Mouse (Mus musculus): Measurements from ENCODE around the gene Mtx2. TPM values are rescaled to one million over a fixed set of nuclear protein-coding genes. Genes with fewer than 3 reads are reported as not detected.

Mtx2 gene
- 56.7 and 57.9 TPM in 2 replicates for polyA plus RNA-seq (2012; rRNA removed)

- no peak for TF ChIP-seq CTCF (IDR thresholded peaks at IDR 0.05; ENCODE audit: borderline replicate concordance, insufficient read depth, low read depth, low read length)
- TF ChIP-seq POLR2A (IDR thresholded peaks at IDR 0.05; ENCODE audit: borderline replicate concordance, insufficient read depth, low read length): peak; percentile 70
- peak within 1 kb of the TSS; percentile 87 for H3K27ac ChIP-seq (ENCODE audit: insufficient read depth, low read length)
- under 1% methylated on average over 74 of the region's 74 CpGs for WGBS
These were observed at the start of gene Mtx2 for GRCm38 (mm10) chr2:74825730-74826430. Gene Mtx2 (plus strand): TSS chr2:74825803.

GRCm38 (mm10) chr2:74777536-74778275, 47.9 kb upstream of the Mtx2 start:
- Histone ChIP-seq H3K4me1 (ENCODE audit: control insufficient read depth, insufficient read depth, low read length) (no peaks in the 10 kb centered on the region), H3K4me3 (replicated peaks; ENCODE audit: insufficient read depth, low read depth, low read length) (no peak overlapping the region), H3K27ac (ENCODE audit: insufficient read depth, low read length) (no peak overlapping the region), H3K27me3 (ENCODE audit: control insufficient read depth, insufficient read depth, low read length) (no peaks in the 10 kb centered on the region)
- WGBS: 47% methylated on average over 13 of the region's 13 CpGs
- TF ChIP-seq CTCF (IDR thresholded peaks at IDR 0.05; ENCODE audit: borderline replicate concordance, insufficient read depth, low read depth, low read length) (no peak), POLR2A (IDR thresholded peaks at IDR 0.05; ENCODE audit: borderline replicate concordance, insufficient read depth, low read length) (no peak)
- no peak for DNase-seq

More at GRCm38 (mm10) chr2:74825730-74826430, at the start of gene Mtx2:
- H3K4me1 ChIP-seq (ENCODE audit: control insufficient read depth, insufficient read depth, low read length): no peaks in the 10 kb centered on the region
- peak within 1 kb of the TSS; percentile 88 for H3K4me3 ChIP-seq (replicated peaks; ENCODE audit: insufficient read depth, low read depth, low read length)
- peak; percentile 84 to 85 for DNase-seq
- no peaks in the 10 kb centered on the region for H3K27me3 ChIP-seq (ENCODE audit: control insufficient read depth, insufficient read depth, low read length)

- Histone ChIP-seq H3K27ac (ENCODE audit: insufficient read depth, low read length) (no peak overlapping the region), H3K4me3 (replicated peaks; ENCODE audit: insufficient read depth, low read depth, low read length) (no peak overlapping the region), H3K4me1 (ENCODE audit: control insufficient read depth, insufficient read depth, low read length) (no peaks in the 10 kb centered on the region), H3K27me3 (ENCODE audit: control insufficient read depth, insufficient read depth, low read length) (no peaks in the 10 kb centered on the region)
- no peak for TF ChIP-seq POLR2A (IDR thresholded peaks at IDR 0.05; ENCODE audit: borderline replicate concordance, insufficient read depth, low read length)
- no peak for TF ChIP-seq CTCF (IDR thresholded peaks at IDR 0.05; ENCODE audit: borderline replicate concordance, insufficient read depth, low read depth, low read length)
- WGBS: 81% methylated on average over 5 of the region's 5 CpGs
- DNase-seq: no peak
These were observed 44.2 kb upstream of the Mtx2 start for GRCm38 (mm10) chr2:74781386-74781785.

- Histone ChIP-seq H3K4me3 (replicated peaks; ENCODE audit: insufficient read depth, low read depth, low read length) (no peak overlapping the region), H3K4me1 (ENCODE audit: control insufficient read depth, insufficient read depth, low read length) (no peaks in the 10 kb centered on the region), H3K27me3 (ENCODE audit: control insufficient read depth, insufficient read depth, low read length) (no peaks in the 10 kb centered on the region), H3K27ac (ENCODE audit: insufficient read depth, low read length) (no peak overlapping the region)
- TF ChIP-seq POLR2A (IDR thresholded peaks at IDR 0.05; ENCODE audit: borderline replicate concordance, insufficient read depth, low read length) (no peak), CTCF (IDR thresholded peaks at IDR 0.05; ENCODE audit: borderline replicate concordance, insufficient read depth, low read depth, low read length) (no peak)
- no peak for DNase-seq
- 18% methylated on average over 7 of the region's 7 CpGs for WGBS
These were observed 30.1 kb upstream of the Mtx2 start for GRCm38 (mm10) chr2:74795531-74795930.

- no peak for DNase-seq
- 79% methylated on average over 5 of the region's 5 CpGs for WGBS
- TF ChIP-seq CTCF (IDR thresholded peaks at IDR 0.05; ENCODE audit: borderline replicate concordance, insufficient read depth, low read depth, low read length) (no peak), POLR2A (IDR thresholded peaks at IDR 0.05; ENCODE audit: borderline replicate concordance, insufficient read depth, low read length) (no peak)
- Histone ChIP-seq H3K4me3 (replicated peaks; ENCODE audit: insufficient read depth, low read depth, low read length) (no peak overlapping the region), H3K27me3 (ENCODE audit: control insufficient read depth, insufficient read depth, low read length) (no peaks in the 10 kb centered on the region), H3K4me1 (ENCODE audit: control insufficient read depth, insufficient read depth, low read length) (no peaks in the 10 kb centered on the region), H3K27ac (ENCODE audit: insufficient read depth, low read length) (no peak overlapping the region)
These were observed 17.2 kb upstream of the Mtx2 start for GRCm38 (mm10) chr2:74808431-74808830.

- TF ChIP-seq POLR2A (IDR thresholded peaks at IDR 0.05; ENCODE audit: borderline replicate concordance, insufficient read depth, low read length) (no peak), CTCF (IDR thresholded peaks at IDR 0.05; ENCODE audit: borderline replicate concordance, insufficient read depth, low read depth, low read length) (no peak)
- no peaks in the 10 kb centered on the region for H3K4me1 ChIP-seq (ENCODE audit: control insufficient read depth, insufficient read depth, low read length)
- DNase-seq: no peak
- WGBS: 69% methylated on average over 5 of the region's 5 CpGs
- H3K4me3 ChIP-seq (replicated peaks; ENCODE audit: insufficient read depth, low read depth, low read length): no peak overlapping the region
- H3K27ac ChIP-seq (ENCODE audit: insufficient read depth, low read length): no peak overlapping the region
- H3K27me3 ChIP-seq (ENCODE audit: control insufficient read depth, insufficient read depth, low read length): no peaks in the 10 kb centered on the region
These were observed 2.9 kb upstream of the Mtx2 start for GRCm38 (mm10) chr2:74822654-74823053.

- no peaks in the 10 kb centered on the region for H3K4me1 ChIP-seq (ENCODE audit: control insufficient read depth, insufficient read depth, low read length)
- no peaks in the 10 kb centered on the region for H3K27me3 ChIP-seq (ENCODE audit: control insufficient read depth, insufficient read depth, low read length)
- DNase-seq: no peak
- 69% methylated on average over 3 of the region's 3 CpGs for WGBS
- peak overlapping the region; percentile 88 for H3K4me3 ChIP-seq (replicated peaks; ENCODE audit: insufficient read depth, low read depth, low read length)
- TF ChIP-seq POLR2A (IDR thresholded peaks at IDR 0.05; ENCODE audit: borderline replicate concordance, insufficient read depth, low read length) (no peak), CTCF (IDR thresholded peaks at IDR 0.05; ENCODE audit: borderline replicate concordance, insufficient read depth, low read depth, low read length) (no peak)
- no peak overlapping the region for H3K27ac ChIP-seq (ENCODE audit: insufficient read depth, low read length)
These were observed 253 bp upstream of the Mtx2 start for GRCm38 (mm10) chr2:74825371-74825729.

- TF ChIP-seq POLR2A (IDR thresholded peaks at IDR 0.05; ENCODE audit: borderline replicate concordance, insufficient read depth, low read length): no peak
- no peak for TF ChIP-seq CTCF (IDR thresholded peaks at IDR 0.05; ENCODE audit: borderline replicate concordance, insufficient read depth, low read depth, low read length)
- Histone ChIP-seq H3K27ac (ENCODE audit: insufficient read depth, low read length) (no peak overlapping the region), H3K4me1 (ENCODE audit: control insufficient read depth, insufficient read depth, low read length) (no peaks in the 10 kb centered on the region; the same call in 1 of the 2 replicates), H3K27me3 (ENCODE audit: control insufficient read depth, insufficient read depth, low read length) (no peaks in the 10 kb centered on the region), H3K4me3 (replicated peaks; ENCODE audit: insufficient read depth, low read depth, low read length) (no peak overlapping the region)
- DNase-seq: no peak
- WGBS: 82% methylated on average over 5 of the region's 5 CpGs
These were observed 21.4 kb downstream of the Mtx2 start for GRCm38 (mm10) chr2:74846992-74847391.

Measured in cerebellum, adult 2 months (tissue).